Mouse (Mus musculus) liver, postnatal 0 days (tissue): ENCODE data around the gene Gsdma3. TPM values are rescaled to one million over a fixed set of nuclear protein-coding genes. Genes with fewer than 3 reads are reported as not detected.
"Not testable (repeated sequence)": the region's sequence is repeated elsewhere in the genome, so short reads cannot be mapped to it uniquely, and the experiment has no call there.

Experiments used
- ATAC-seq: fragments of 200-750 bp; cut with Nextera tagmentation; 2 replicates; pipeline ENCODE4 v1.8.0; 2017; ENCODE audit warnings: mild to moderate bottlenecking, moderate library complexity
- DNase-seq: peaks from one replicate; pipeline ENCODE4 v3.0.0-alpha.2; 2016
- H3K27ac ChIP-seq: fragments of 300-500 bp; sonication (generic); 2 replicates; pipeline ENCODE4 v1.5.1; 2014; ENCODE audit warnings: antibody characterized with exemption, moderate library complexity, mild to moderate bottlenecking, low read depth
- H3K27me3 ChIP-seq: fragments of 300-500 bp; sonication (generic); 2 replicates; pipeline ENCODE4 v1.6.1; 2014; ENCODE audit warnings: low read length, control low read depth, mixed read lengths; ENCODE audit not compliant: insufficient read depth
- H3K36me3 ChIP-seq: fragments of 300-500 bp; sonication (generic); replicated peaks from 2 replicates; pipeline ENCODE4 v1.6.1; 2014; ENCODE audit warnings: mild to moderate bottlenecking, control low read depth, low read length, moderate library complexity, mixed read lengths; ENCODE audit not compliant: insufficient read depth
- H3K4me1 ChIP-seq: fragments of 300-500 bp; sonication (generic); 2 replicates; pipeline ENCODE4 v1.6.1; 2014; ENCODE audit warnings: antibody characterized with exemption, mild to moderate bottlenecking, control low read depth; ENCODE audit not compliant: insufficient read depth
- H3K4me2 ChIP-seq: fragments of 300-500 bp; sonication (generic); 2 replicates; pipeline ENCODE4 v1.6.1; 2014; ENCODE audit warnings: low read depth, mild to moderate bottlenecking, low read length, moderate library complexity, mixed read lengths
- H3K4me3 ChIP-seq: fragments of 300-500 bp; sonication (generic); 2 replicates; pipeline ENCODE4 v1.5.1; 2014; ENCODE audit warnings: low read depth, low read length
- H3K9ac ChIP-seq: fragments of 300-500 bp; sonication (generic); replicated peaks from 2 replicates; pipeline ENCODE4 v1.6.1; 2014; ENCODE audit warnings: mild to moderate bottlenecking, moderate library complexity
- H3K9me3 ChIP-seq: fragments of 300-500 bp; sonication (generic); 2 replicates; pipeline ENCODE4 v1.6.1; 2016; ENCODE audit warnings: mild to moderate bottlenecking, control low read depth, low read length, mixed read lengths
- CTCF ChIP-seq: sonication (generic); IDR thresholded peaks from 2 replicates; pipeline ENCODE4 v1.5.1; 2016; ENCODE audit warnings: antibody characterized with exemption, low read depth
- EP300 ChIP-seq: IDR thresholded peaks from 2 replicates; pipeline ENCODE4 v1.6.1; 2016; ENCODE audit warnings: antibody characterized with exemption, low read depth, mild to moderate bottlenecking
- WGBS: fragments of 180-500 bp; shearing (Covaris S2); extraction: QIAGEN DNeasy Blood & Tissue Kit; methylation state at CpG from one replicate; pipeline ENCODE4 v1.1.7; 2014; ENCODE audit not compliant: insufficient replicate concordance; 5-methylcytosine and 5-hydroxymethylcytosine counted together
- polyA plus RNA-seq: library from polyadenylated mRNA; unstranded; fragments of >200 nt; fragmentation: Nextera tagmentation; extraction: Ambion mirVana; gene quantifications from 2 replicates; pipeline ENCODE4 v1.2.1, GENCODE M21; 2015

The Gsdma3 gene
- polyA plus RNA-seq, 1 experiment from 2014 or later: not detected

- Histone ChIP-seq H3K9me3 (no peaks in the 10 kb centered on the region), H3K27ac (no peak overlapping the region), H3K9ac (no peak overlapping the region), H3K27me3 (peaks cover 13% of the 10 kb centered on the region), H3K4me1 (no peaks in the 10 kb centered on the region; the same call in 1 of the 2 replicates), H3K4me3 (no peak overlapping the region), H3K4me2 (no peak overlapping the region), H3K36me3 (no peaks in the 10 kb centered on the region)
- 31% methylated on average over 5 of the region's 5 CpGs for WGBS
- ATAC-seq (peak; percentile 64), DNase-seq (no peak)
- TF ChIP-seq CTCF (no peak), EP300 (no peak)
Measured at GRCm38 (mm10) chr11:98671857-98672256, 45.7 kb downstream of the Gsdma3 start.

DNA sequence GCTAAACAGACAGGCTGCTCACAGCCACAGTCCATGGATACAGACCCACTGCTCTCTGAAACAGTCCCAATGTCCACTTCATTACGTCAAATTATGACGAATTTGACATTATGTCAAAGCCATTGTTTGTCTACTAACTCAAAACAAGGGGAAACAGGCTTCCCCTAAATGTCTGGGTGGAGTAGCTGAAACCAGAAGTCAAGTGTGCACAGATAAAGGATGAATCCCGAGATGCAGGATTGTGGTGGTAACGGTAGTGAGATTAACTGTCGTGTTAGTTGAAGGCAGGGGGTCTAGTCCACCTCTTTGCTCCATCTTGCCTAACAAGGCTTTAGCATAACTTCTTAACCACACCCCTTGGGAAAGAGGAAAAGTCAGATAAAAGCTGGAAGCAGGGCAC, 46.3 kb downstream of the Gsdma3 start:
- no peak for ATAC-seq
- H3K4me2 ChIP-seq: no peak overlapping the region

GRCm38 (mm10) chr11:98673136-98673535, 47.0 kb downstream of the Gsdma3 start:
- not testable (repeated sequence) for H3K9me3 ChIP-seq, H3K9ac ChIP-seq, H3K27ac ChIP-seq, H3K4me3 ChIP-seq, H3K4me2 ChIP-seq, H3K27me3 ChIP-seq, H3K36me3 ChIP-seq, H3K4me1 ChIP-seq
- TF ChIP-seq CTCF: peak; percentile 76
- ATAC-seq: peak; percentile 70
- DNase-seq: peak; percentile 69
- WGBS: 5% methylated on average over 6 of the region's 7 CpGs

More for the DNA sequence above, 46.3 kb downstream of the Gsdma3 start:
- H3K9me3 ChIP-seq: no peaks in the 10 kb centered on the region
- no peaks in the 10 kb centered on the region for H3K36me3 ChIP-seq
- H3K4me3 ChIP-seq: no peak overlapping the region
- TF ChIP-seq EP300: no peak
- no peak for TF ChIP-seq CTCF
- H3K27me3 ChIP-seq: peaks cover 11% of the 10 kb centered on the region
- H3K4me1 ChIP-seq: no peaks in the 10 kb centered on the region; the same call in 1 of the 2 replicates
- DNase-seq: no peak
- 43% methylated on average over 5 of the region's 5 CpGs for WGBS
- H3K27ac ChIP-seq: no peak overlapping the region
- H3K9ac ChIP-seq: no peak overlapping the region

DNA sequence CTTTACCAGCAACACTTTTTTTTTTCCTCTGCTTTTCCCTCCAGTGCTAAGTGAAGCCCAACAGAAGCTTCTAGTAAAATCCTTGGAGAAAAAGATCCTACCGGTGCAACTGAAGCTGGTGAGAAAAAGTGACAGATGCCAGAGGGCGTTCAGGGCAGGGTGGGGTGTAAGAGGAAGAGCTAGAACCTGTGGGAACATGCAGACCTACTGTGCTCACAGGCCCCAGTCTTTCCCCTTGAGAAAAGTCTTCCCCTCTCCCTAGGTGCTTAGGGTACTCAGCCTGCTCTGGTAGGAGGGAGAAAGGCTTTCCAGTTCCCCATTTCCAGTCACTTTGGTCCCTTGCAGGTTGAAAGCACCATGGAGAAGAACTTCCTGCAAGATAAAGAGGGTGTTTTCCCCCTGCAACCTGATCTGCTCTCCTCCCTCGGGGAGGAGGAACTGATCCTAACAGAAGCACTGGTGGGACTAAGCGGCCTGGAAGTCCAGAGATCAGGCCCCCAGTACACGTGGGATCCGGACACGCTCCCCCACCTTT, 49.7 kb downstream of the Gsdma3 start:
- no peak for TF ChIP-seq EP300
- no peak for TF ChIP-seq CTCF
- Histone ChIP-seq H3K9me3 (no peaks in the 10 kb centered on the region), H3K4me1 (no peaks in the 10 kb centered on the region; the same call in 1 of the 2 replicates), H3K4me3 (no peak overlapping the region), H3K27ac (no peak overlapping the region), H3K9ac (no peak overlapping the region), H3K27me3 (no peaks in the 10 kb centered on the region), H3K4me2 (no peak overlapping the region), H3K36me3 (no peaks in the 10 kb centered on the region)
- DNase-seq (no peak), ATAC-seq (no peak)
- 41% methylated on average over 7 of the region's 7 CpGs for WGBS

DNA sequence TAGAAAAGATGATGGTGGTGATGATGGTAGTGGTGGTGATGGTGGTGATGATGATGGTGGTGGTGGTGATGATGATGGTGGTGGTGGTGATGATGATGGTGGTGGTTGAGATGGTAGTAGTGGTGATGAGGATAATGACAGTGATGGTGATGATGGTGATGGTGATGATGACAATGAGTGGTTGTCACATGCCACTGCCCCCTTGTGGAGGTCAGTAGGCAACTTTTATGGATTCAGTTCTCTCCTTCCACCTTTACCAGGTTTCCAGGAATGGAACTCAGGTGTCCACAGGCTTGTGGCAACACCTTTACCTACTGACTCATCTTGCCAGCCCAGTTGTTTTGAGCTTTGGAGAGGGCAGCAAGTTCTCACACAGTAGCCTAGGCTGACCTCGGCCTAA, 53.9 kb downstream of the Gsdma3 start:
- Histone ChIP-seq H3K4me3 (no peak overlapping the region), H3K27ac (no peak overlapping the region), H3K36me3 (peaks cover 3% of the 10 kb centered on the region), H3K9me3 (no peaks in the 10 kb centered on the region), H3K27me3 (no peaks in the 10 kb centered on the region), H3K4me1 (peaks cover 6% of the 10 kb centered on the region; the same call in 1 of the 2 replicates), H3K4me2 (no peak overlapping the region), H3K9ac (no peak overlapping the region)
- TF ChIP-seq CTCF (peak; percentile 53), EP300 (no peak)
- WGBS: 88% methylated on average over 1 of the region's 1 CpGs
- ATAC-seq (no peak), DNase-seq (no peak)

DNA sequence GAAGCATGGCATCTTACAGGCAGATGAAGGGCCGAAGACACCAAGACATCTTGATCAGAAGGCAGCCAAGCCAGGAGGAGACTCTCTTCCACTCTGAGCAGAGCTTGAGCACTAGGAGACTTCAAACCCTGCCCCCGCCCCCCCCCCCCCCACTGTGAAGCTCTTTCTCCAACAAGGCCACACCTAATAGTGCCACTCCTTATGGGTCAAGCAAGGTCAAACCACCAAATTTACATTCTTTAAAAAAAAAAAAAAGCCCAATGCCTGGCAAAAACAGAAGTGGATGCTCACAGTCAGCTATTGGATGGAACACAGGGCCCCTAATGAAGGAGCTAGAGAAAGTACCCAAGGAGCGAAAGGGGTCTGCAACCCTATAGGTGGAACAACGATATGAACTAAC, 54.4 kb downstream of the Gsdma3 start:
- H3K4me1 ChIP-seq, DNase-seq, H3K4me2 ChIP-seq, H3K27ac ChIP-seq, H3K9me3 ChIP-seq, H3K4me3 ChIP-seq, H3K27me3 ChIP-seq, H3K9ac ChIP-seq, H3K36me3 ChIP-seq, ATAC-seq: not testable (repeated sequence)
- WGBS: 76% methylated on average over 4 of the region's 4 CpGs

GRCm38 (mm10) chr11:98681186-98681585, 55.0 kb downstream of the Gsdma3 start:
- H3K27ac ChIP-seq: no peak overlapping the region
- peaks cover 6% of the 10 kb centered on the region; the same call in 1 of the 2 replicates for H3K4me1 ChIP-seq
- H3K9ac ChIP-seq: no peak overlapping the region
- 74% methylated on average over 4 of the region's 4 CpGs for WGBS
- DNase-seq (no peak), ATAC-seq (no peak)
- no peaks in the 10 kb centered on the region for H3K27me3 ChIP-seq
- H3K9me3 ChIP-seq: no peaks in the 10 kb centered on the region
- no peak for TF ChIP-seq CTCF
- no peak for TF ChIP-seq EP300
- peaks cover 15% of the 10 kb centered on the region for H3K36me3 ChIP-seq
- no peak overlapping the region for H3K4me2 ChIP-seq
- no peak overlapping the region for H3K4me3 ChIP-seq
